Mouse (Mus musculus): ENCODE measurements around the gene Npsr1. TPM values are rescaled to one million over a fixed set of nuclear protein-coding genes. Genes with fewer than 3 reads are reported as not detected.

The Npsr1 gene
- polyA plus RNA-seq, 1 experiment from 2014 or later: not detected

DNA sequence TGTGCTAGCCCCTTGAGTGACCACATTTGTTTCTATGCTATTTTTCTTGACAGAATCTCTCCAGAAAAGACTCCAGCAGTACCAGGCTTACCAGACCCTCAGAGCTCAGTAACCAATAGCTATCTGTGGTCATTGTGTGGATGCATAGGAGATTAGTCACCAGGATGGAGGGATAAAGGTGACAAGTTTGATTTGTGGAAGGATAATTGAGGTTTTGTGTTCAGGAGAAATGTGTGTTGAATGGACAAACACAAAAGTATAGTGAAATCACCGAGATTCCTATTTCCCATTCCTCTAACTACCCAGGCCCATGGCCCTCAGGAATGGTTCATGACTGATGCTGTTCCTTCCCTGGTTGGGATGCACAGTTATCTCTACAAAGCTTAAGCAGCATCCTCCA, 100.5 kb downstream of the Npsr1 start:
- ATAC-seq: no peak
- WGBS: 61% methylated on average over 1 of the region's 1 CpGs
- Histone ChIP-seq H3K4me2 (replicated peaks; ENCODE audit: low read depth) (no peak overlapping the region), H3K9ac (ENCODE audit: low read depth, low read length) (no peak overlapping the region), H3K4me1 (replicated peaks; ENCODE audit: control insufficient read depth, insufficient read depth, low read length) (no peaks in the 10 kb centered on the region), H3K9me3 (ENCODE audit: control insufficient read depth) (no peaks in the 10 kb centered on the region), H3K4me3 (ENCODE audit: low read depth, low read length) (no peak overlapping the region), H3K36me3 (ENCODE audit: control insufficient read depth, insufficient read depth) (no peaks in the 10 kb centered on the region), H3K27ac (ENCODE audit: low read depth, low read length) (no peak overlapping the region), H3K27me3 (replicated peaks; ENCODE audit: control insufficient read depth, insufficient read depth, low read length) (no peaks in the 10 kb centered on the region)
- no peak for TF ChIP-seq CTCF (IDR thresholded peaks at IDR 0.05; ENCODE audit: low read depth)

DNA sequence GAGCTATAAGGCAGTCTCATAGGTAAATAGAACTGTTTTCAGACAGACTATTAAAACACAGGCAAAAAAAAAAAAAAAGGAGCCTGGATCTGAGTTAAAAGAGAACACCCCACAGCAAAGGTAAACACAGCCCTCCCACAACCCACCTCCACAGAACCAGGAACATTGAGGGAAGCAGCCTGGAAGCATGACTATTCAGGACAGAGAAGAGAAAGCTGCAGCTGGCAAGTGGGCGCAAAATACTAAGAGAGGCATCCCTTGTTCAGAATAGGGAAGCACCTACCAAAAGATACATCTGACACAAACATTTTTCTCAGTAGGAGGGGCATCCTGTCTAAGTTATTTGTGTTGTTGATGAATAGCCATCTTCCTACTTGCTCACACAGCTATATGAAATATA, 113.8 kb downstream of the Npsr1 start:
- TF ChIP-seq CTCF (IDR thresholded peaks at IDR 0.05; ENCODE audit: low read depth): no peak
- Histone ChIP-seq H3K9ac (ENCODE audit: low read depth, low read length) (no peak overlapping the region), H3K9me3 (ENCODE audit: control insufficient read depth) (no peaks in the 10 kb centered on the region), H3K4me1 (replicated peaks; ENCODE audit: control insufficient read depth, insufficient read depth, low read length) (no peaks in the 10 kb centered on the region), H3K4me2 (replicated peaks; ENCODE audit: low read depth) (no peak overlapping the region), H3K27me3 (replicated peaks; ENCODE audit: control insufficient read depth, insufficient read depth, low read length) (no peaks in the 10 kb centered on the region), H3K36me3 (ENCODE audit: control insufficient read depth, insufficient read depth) (no peaks in the 10 kb centered on the region), H3K27ac (ENCODE audit: low read depth, low read length) (no peak overlapping the region), H3K4me3 (ENCODE audit: low read depth, low read length) (no peak overlapping the region)
- 95% methylated on average over 1 of the region's 1 CpGs for WGBS
- ATAC-seq: no peak

DNA sequence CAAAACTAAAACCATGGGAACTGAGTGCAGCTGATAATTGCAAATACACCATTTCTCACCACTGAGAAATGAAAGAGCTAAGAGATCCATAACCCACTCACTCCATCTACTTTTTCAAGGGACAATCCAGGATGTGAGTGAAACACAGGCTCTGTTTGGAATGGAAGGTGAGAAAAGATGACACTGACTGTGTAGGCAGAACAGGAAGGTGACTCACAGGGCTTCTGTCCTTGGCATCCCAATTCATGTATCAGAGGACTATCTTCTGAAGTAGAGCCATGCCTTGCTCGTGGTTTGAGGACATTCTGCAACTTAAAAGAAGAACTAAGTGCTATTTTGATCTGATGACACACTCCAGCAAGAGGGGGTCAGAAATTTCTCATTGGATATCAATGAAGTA, 119.9 kb downstream of the Npsr1 start:
- no peaks in the 10 kb centered on the region for H3K4me1 ChIP-seq (replicated peaks; ENCODE audit: control insufficient read depth, insufficient read depth, low read length)
- H3K9ac ChIP-seq (ENCODE audit: low read depth, low read length): no peak overlapping the region
- H3K36me3 ChIP-seq (ENCODE audit: control insufficient read depth, insufficient read depth): no peaks in the 10 kb centered on the region
- WGBS: 41% methylated on average over 1 of the region's 1 CpGs
- ATAC-seq: no peak
- no peak for TF ChIP-seq CTCF (IDR thresholded peaks at IDR 0.05; ENCODE audit: low read depth)
- no peaks in the 10 kb centered on the region for H3K9me3 ChIP-seq (ENCODE audit: control insufficient read depth)
- no peak overlapping the region for H3K4me3 ChIP-seq (ENCODE audit: low read depth, low read length)
- no peak overlapping the region for H3K27ac ChIP-seq (ENCODE audit: low read depth, low read length)
- H3K27me3 ChIP-seq (replicated peaks; ENCODE audit: control insufficient read depth, insufficient read depth, low read length): no peaks in the 10 kb centered on the region
- no peak overlapping the region for H3K4me2 ChIP-seq (replicated peaks; ENCODE audit: low read depth)

DNA sequence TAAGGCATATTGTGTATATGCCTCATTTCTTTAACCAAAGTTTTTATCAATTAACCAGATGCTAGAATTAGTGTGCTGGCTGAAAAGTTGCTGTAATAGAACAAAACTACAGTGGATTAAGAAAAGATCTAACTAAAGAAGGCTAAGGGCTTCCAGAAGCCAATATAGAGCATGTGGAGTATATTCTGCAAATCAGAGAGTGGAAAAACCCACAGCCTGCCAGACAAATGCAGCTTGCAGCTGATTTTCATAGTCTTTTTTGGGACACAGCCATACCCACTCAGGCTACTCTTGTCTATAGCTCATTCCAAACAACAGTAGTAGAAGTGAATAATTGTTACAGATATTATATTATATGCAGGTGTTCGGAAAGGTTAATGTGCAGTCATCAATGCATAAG, 138.7 kb downstream of the Npsr1 start:
- Histone ChIP-seq H3K36me3 (ENCODE audit: control insufficient read depth, insufficient read depth) (no peaks in the 10 kb centered on the region), H3K27ac (ENCODE audit: low read depth, low read length) (no peak overlapping the region), H3K4me3 (ENCODE audit: low read depth, low read length) (no peak overlapping the region), H3K9me3 (ENCODE audit: control insufficient read depth) (no peaks in the 10 kb centered on the region), H3K4me1 (replicated peaks; ENCODE audit: control insufficient read depth, insufficient read depth, low read length) (no peaks in the 10 kb centered on the region), H3K9ac (ENCODE audit: low read depth, low read length) (no peak overlapping the region), H3K27me3 (replicated peaks; ENCODE audit: control insufficient read depth, insufficient read depth, low read length) (no peaks in the 10 kb centered on the region), H3K4me2 (replicated peaks; ENCODE audit: low read depth) (no peak overlapping the region)
- WGBS: 96% methylated on average over 1 of the region's 1 CpGs
- TF ChIP-seq CTCF (IDR thresholded peaks at IDR 0.05; ENCODE audit: low read depth): no peak
- no peak for ATAC-seq

DNA sequence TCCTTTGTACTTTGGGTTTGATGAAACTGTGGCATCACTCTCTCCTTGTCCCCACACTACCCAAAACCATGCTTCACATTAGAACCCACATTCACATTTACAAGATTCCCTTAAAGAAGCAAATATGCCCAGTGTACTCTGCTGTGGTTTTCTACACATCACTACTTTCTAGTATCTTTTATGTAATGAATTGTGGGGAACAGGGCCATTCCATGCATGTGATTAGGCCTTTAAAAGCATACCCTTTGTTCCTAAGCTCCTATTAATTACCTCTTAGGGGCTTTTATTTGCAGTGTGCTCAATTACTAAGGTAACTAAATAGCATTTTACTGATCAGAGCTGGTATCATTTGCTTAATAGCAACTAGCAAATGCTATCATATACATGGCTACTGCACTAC, 149.8 kb downstream of the Npsr1 start:
- Histone ChIP-seq H3K4me3 (ENCODE audit: low read depth, low read length) (no peak overlapping the region), H3K4me1 (replicated peaks; ENCODE audit: control insufficient read depth, insufficient read depth, low read length) (no peaks in the 10 kb centered on the region), H3K36me3 (ENCODE audit: control insufficient read depth, insufficient read depth) (no peaks in the 10 kb centered on the region), H3K27ac (ENCODE audit: low read depth, low read length) (no peak overlapping the region), H3K4me2 (replicated peaks; ENCODE audit: low read depth) (no peak overlapping the region), H3K9ac (ENCODE audit: low read depth, low read length) (no peak overlapping the region), H3K9me3 (ENCODE audit: control insufficient read depth) (no peaks in the 10 kb centered on the region), H3K27me3 (replicated peaks; ENCODE audit: control insufficient read depth, insufficient read depth, low read length) (no peaks in the 10 kb centered on the region)
- no peak for TF ChIP-seq CTCF (IDR thresholded peaks at IDR 0.05; ENCODE audit: low read depth)
- no peak for ATAC-seq

DNA sequence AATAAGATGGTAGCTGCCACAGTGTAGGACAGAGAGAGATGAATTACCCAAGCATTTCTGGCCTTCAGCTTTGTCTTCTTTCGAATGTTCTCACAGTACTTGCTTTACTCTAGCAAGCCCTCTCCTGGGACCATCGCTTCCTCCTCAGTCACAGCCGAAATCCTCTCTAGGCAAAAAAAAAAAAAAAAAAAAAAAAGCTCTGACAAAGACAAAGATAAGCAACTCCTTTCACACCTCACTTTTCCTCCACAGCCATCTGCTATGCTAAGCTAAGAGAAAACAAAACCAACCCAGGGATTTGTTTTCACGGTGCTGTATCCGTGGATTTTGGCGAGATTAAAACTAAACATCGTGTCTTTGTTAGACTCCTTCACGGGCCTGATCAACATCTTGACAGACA, 156.4 kb downstream of the Npsr1 start:
- 48% methylated on average over 8 of the region's 8 CpGs for WGBS
- Histone ChIP-seq H3K27me3 (replicated peaks; ENCODE audit: control insufficient read depth, insufficient read depth, low read length) (no peaks in the 10 kb centered on the region), H3K9ac (ENCODE audit: low read depth, low read length) (no peak overlapping the region), H3K27ac (ENCODE audit: low read depth, low read length) (no peak overlapping the region), H3K4me2 (replicated peaks; ENCODE audit: low read depth) (no peak overlapping the region), H3K4me3 (ENCODE audit: low read depth, low read length) (no peak overlapping the region), H3K9me3 (ENCODE audit: control insufficient read depth) (no peaks in the 10 kb centered on the region), H3K36me3 (ENCODE audit: control insufficient read depth, insufficient read depth) (no peaks in the 10 kb centered on the region), H3K4me1 (replicated peaks; ENCODE audit: control insufficient read depth, insufficient read depth, low read length) (no peaks in the 10 kb centered on the region)
- no peak for TF ChIP-seq CTCF (IDR thresholded peaks at IDR 0.05; ENCODE audit: low read depth)
- no peak for ATAC-seq

All from intestine, postnatal 0 days (tissue).